Mouse (Mus musculus) CH12.LX (cell line): ENCODE results near the gene Gcm2.

Experiments
- CTCF ChIP-seq, 2 experiments: IDR thresholded peaks in 1 of 2; conservative IDR thresholded peaks in 1 of 2; 2 replicates each; pipeline ENCODE4 v1.5.1; 2011 to 2012; ENCODE audit warnings: low read depth in 2 of 2, low read length in 2 of 2, improper control_type of control experiment in 1 of 2, inconsistent platforms in 1 of 2, mild to moderate bottlenecking in 1 of 2, moderate library complexity in 1 of 2
- EP300 ChIP-seq: IDR thresholded peaks from 2 replicates; pipeline ENCODE4 v1.6.1; 2011; ENCODE audit warnings: low read length, improper control_type of control experiment
- HCFC1 ChIP-seq: IDR thresholded peaks from 2 replicates; pipeline ENCODE4 v1.6.1; 2012; ENCODE audit warnings: low read depth, mild to moderate bottlenecking, inconsistent platforms, low read length, improper control_type of control experiment
- MAZ ChIP-seq: IDR thresholded peaks from 2 replicates; pipeline ENCODE4 v1.6.1; 2012; ENCODE audit warnings: low read depth, mild to moderate bottlenecking, inconsistent platforms, low read length, improper control_type of control experiment, moderate library complexity
- MEF2A ChIP-seq: IDR thresholded peaks from 2 replicates; pipeline ENCODE4 v1.6.1; 2014; ENCODE audit warnings: low read depth, mild to moderate bottlenecking, inconsistent platforms, low read length, improper control_type of control experiment, borderline replicate concordance
- NRF1 ChIP-seq: IDR thresholded peaks from 2 replicates; pipeline ENCODE4 v1.6.1; 2014; ENCODE audit warnings: low read depth, mild to moderate bottlenecking, inconsistent platforms, low read length, improper control_type of control experiment, moderate library complexity
- POLR2A ChIP-seq: IDR thresholded peaks from 2 replicates; pipeline ENCODE4 v1.6.1; 2011; ENCODE audit warnings: low read depth, mild to moderate bottlenecking, improper control_type of control experiment, low read length
- ZMIZ1 ChIP-seq: IDR thresholded peaks from 2 replicates; pipeline ENCODE4 v1.6.1; 2012; ENCODE audit warnings: low read depth, mild to moderate bottlenecking, inconsistent platforms, low read length, improper control_type of control experiment

GRCm38 (mm10) chr13:41077921-41078320, 32.9 kb downstream of the Gcm2 start:
- no peak for TF ChIP-seq EP300
- TF ChIP-seq MEF2A, result no peak
- TF ChIP-seq HCFC1, result no peak
- TF ChIP-seq POLR2A, result no peak
- TF ChIP-seq ZMIZ1, result no peak
- TF ChIP-seq MAZ, result no peak
- TF ChIP-seq CTCF (conservative IDR thresholded peaks at IDR 0.05 in 1 of 2, IDR thresholded peaks at IDR 0.05 in 1 of 2; ENCODE audit: low read depth in 2 of 2, low read length in 2 of 2), result no peak
- no peak for TF ChIP-seq NRF1
